Mouse (Mus musculus): ENCODE measurements around the gene Tmem274. TPM values are rescaled to one million over a fixed set of nuclear protein-coding genes. Genes with fewer than 3 reads are reported as not detected.

Gene Tmem274
- polyA plus RNA-seq (2012; ENCODE audit: low replicate concordance), result not detected in 2 replicates

DNA sequence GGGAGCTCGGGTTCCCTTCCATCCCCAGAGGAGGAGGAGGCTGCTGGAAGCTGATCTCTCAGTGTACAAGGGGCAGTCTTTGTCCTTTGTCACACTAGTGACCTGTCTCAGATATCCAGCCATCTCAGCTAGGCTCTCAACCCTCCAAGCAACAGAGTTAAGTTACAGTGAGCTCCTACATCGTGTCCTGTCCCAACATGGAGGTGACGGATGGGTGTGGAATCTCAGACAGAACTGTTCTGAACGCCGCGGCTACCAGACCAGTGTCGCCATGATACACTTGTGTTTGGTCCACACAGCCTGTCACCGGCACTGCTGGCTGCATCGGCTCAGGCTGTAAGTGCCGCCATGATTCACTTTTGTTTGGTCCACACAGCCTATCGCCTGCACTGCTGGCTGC is at the start of gene Tmem274:
Gene Tmem274 (plus strand): TSS at position 301 of the 400 bp plus-strand sequence.

DNA sequence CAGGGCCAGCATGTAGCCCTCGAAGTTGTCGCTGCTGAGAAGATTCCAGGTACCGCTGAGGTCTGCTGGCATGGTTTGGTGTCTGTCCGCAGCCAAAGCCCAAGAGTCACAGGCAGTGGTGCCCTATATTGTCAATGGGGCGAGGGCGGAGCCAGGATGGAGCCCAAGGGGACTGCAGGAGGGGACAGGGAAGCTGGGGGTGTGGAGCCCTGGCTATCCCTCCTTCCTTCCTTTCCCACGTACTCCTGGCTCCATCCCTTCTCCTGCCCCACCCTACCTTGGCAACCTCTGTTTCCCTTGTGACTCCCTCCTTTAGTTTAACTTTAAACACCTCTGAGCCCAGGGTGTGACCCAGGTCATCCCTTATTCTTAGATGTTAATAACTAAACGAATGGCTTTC is 22.3 kb upstream of the Tmem274 start, which contains the start of gene Rbp7:
Gene Rbp7 (minus strand): TSS at position 100 of the 400 bp plus-strand sequence.

DNA sequence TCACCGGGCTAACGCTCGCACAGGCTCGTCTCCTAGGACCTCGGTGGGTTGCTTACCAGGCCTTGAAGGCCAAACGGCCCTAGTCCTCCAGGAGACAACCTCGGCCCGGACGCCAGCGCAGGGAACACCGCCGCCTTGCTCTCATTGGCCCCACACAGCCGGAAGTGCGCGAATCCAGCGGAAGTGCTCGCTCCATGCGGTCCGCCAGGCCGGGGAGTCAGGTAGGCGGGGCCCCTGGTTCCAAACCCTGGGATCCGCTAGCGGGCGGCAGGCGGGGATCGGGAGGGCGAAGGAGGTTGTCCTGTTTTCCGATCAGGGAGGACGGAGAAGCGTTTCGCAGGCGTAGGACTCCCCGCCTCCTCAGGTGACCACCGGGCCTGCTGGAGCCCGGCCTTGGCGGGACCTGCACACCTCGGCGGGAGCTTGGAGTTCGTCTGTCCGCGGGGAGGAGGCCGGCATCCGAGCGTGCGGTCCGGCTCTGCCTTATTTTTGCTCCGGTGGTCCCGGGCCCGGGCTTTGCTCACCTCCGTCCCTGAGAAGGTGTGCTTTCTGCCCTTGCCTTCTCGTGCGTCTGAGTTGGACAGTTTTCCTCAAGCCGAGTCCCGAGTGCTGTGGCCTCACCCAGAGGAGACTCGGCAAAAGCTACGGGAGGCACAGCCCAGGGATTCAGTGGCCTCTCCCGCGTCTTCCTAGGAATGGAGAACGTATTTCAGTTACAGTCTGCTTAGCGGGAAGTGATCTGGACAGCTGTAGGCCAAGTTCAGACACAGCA is 8.1 kb downstream of the Tmem274 start, which contains the start of the genes Nmnat1 and Lzic:
Gene Nmnat1 (minus strand): TSS at position 150 of the 772 bp plus-strand sequence.
Gene Lzic (plus strand): TSS at position 177 of the 772 bp plus-strand sequence.

DNA sequence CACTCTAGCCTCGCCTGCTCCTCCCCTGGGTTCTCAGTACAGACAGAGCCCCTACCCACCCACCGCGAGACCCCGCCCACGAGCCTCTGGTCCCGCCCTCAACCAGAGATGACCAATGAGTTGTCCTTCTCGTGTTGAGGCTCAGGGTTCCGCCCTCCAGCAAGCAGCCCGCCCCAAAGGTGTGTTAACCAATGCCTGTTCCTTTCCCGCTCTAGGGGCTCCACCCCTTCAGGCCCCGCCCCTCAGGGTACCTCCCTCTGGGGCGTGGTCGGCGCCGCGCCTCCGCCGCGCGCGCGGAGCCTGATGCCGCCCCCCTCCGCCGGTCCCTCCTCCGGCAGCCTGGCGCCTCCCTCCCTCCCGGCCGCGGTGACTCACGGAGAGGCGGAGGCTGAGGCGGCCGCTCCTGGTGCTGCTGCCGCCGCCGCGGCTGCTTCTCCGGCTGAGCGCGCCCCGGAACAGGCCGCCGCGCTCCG is 40.7 kb downstream of the Tmem274 start, which contains the start of gene Ctnnbip1:
Gene Ctnnbip1 (plus strand): TSS at position 369 of the 473 bp plus-strand sequence.

Other genes starting within 250 kb of the Tmem274 start
- 3.4 and 20.8 TPM in 2 replicates for gene Kif1b, start 169.7 kb upstream of the Tmem274 start, polyA plus RNA-seq (2012; ENCODE audit: low replicate concordance)
- gene Ube4b, start 50.6 kb upstream of the Tmem274 start, polyA plus RNA-seq (2012; ENCODE audit: low replicate concordance), result 186 and 278 TPM in 2 replicates
- gene Rbp7, start 22.4 kb upstream of the Tmem274 start, polyA plus RNA-seq (2012; ENCODE audit: low replicate concordance), result not detected in 2 replicates
- gene Nmnat1, start 7.8 kb downstream of the Tmem274 start, polyA plus RNA-seq (2012; ENCODE audit: low replicate concordance), result 1.4 and 2.4 TPM in 2 replicates
- gene Lzic, start 7.9 kb downstream of the Tmem274 start, polyA plus RNA-seq (2012; ENCODE audit: low replicate concordance), result 9.2 and 16.2 TPM in 2 replicates
- gene Ctnnbip1, start 40.9 kb downstream of the Tmem274 start, polyA plus RNA-seq (2012; ENCODE audit: low replicate concordance), result 2.4 and 8.2 TPM in 2 replicates
- gene Clstn1, start 109.1 kb downstream of the Tmem274 start, polyA plus RNA-seq (2012; ENCODE audit: low replicate concordance), result 12.8 and 19.9 TPM in 2 replicates
- gene Pik3cd, start 225.2 kb downstream of the Tmem274 start, polyA plus RNA-seq (2012; ENCODE audit: low replicate concordance), result 164 and 189 TPM in 2 replicates